Mouse (Mus musculus) cortical plate, adult 2 months (tissue): ENCODE measurements around the gene Scgb1b15. TPM values are rescaled to one million over a fixed set of nuclear protein-coding genes. Genes with fewer than 3 reads are reported as not detected.
"Not testable (repeated sequence)": the region's sequence is repeated elsewhere in the genome, so short reads cannot be mapped to it uniquely, and the experiment has no call there.

Source experiments
- H3K27ac ChIP-seq: fragments of 200-500 bp; 2 replicates; pipeline ENCODE4 v1.5.1; 2012; ENCODE audit warnings: low read length, control low read depth, inconsistent platforms; ENCODE audit not compliant: insufficient read depth
- H3K4me1 ChIP-seq: fragments of 200-500 bp; 2 replicates; pipeline ENCODE4 v1.6.1; 2011; ENCODE audit warnings: low read length; ENCODE audit not compliant: control insufficient read depth, insufficient read depth
- H3K4me3 ChIP-seq: fragments of 200-500 bp; 2 replicates; pipeline ENCODE4 v1.5.1; 2011; ENCODE audit warnings: mild to moderate bottlenecking, low read length, control low read depth; ENCODE audit not compliant: insufficient read depth
- polyA plus RNA-seq: library from polyadenylated mRNA; depleted of rRNA; stranded (reverse); fragments of >200 nt; gene quantifications from 2 replicates; pipeline ENCODE4 v1.2.3, GENCODE M21; 2012; rRNA removed

The Scgb1b15 gene
- not detected in 2 replicates for polyA plus RNA-seq

DNA sequence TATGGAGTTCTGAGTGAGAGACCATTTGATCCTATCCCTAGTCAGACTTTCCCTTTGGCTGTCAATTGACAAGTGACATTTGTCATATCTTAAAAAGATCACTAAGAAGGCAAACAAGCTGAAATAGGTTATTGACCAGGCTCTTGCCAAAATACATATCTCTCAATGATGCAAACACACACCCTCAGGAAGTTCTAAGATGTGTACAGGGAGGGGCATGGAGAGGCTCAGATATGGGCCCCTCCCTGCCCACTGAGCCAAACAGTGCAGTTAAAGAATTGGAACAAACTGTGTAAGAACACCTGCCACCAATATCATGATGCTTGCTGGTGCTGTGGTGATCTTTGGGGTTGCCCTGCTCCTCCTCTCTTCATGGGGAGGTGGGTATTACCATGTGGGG lies at the start of gene Scgb1b15:
Gene Scgb1b15 (plus strand): TSS at position 301 of the 400 bp plus-strand sequence.
- H3K27ac ChIP-seq, H3K4me1 ChIP-seq, H3K4me3 ChIP-seq: not testable (repeated sequence)

GRCm38 (mm10) chr7:32829562-32829961 lies 6.8 kb upstream of the Scgb1b15 start, which contains the start of gene Scgb2b15:
Gene Scgb2b15, minus strand, starts transcription at chr7:32829662.
- not testable (repeated sequence) for H3K4me3 ChIP-seq, H3K27ac ChIP-seq, H3K4me1 ChIP-seq

Other genes with a start within 250 kb of the Scgb1b15 start
- gene Scgb2b15, start 6.9 kb upstream of the Scgb1b15 start, polyA plus RNA-seq, result not detected in 2 replicates
- not detected in 2 replicates for gene Scgb2b17, start 220.0 kb downstream of the Scgb1b15 start, polyA plus RNA-seq
- not detected in 2 replicates for gene Scgb1b17, start 226.9 kb downstream of the Scgb1b15 start, polyA plus RNA-seq